Mouse (Mus musculus) heart, postnatal 4 days (tissue): ENCODE data around the gene Olfr1465. TPM values are rescaled to one million over a fixed set of nuclear protein-coding genes. Genes with fewer than 3 reads are reported as not detected.

ENCODE experiments used
- DNase-seq: peaks from one replicate; pipeline ENCODE4 v3.0.0; 2021
- total RNA-seq, 2 experiments: library from RNA; stranded (reverse); gene quantifications; 2 replicates each; pipeline ENCODE4 v1.2.3; 2021

Olfr1465 gene
- total RNA-seq: not detected

GRCm38 (mm10) chr19:13315441-13315840 lies at the start of gene Olfr1465:
TSS of gene Olfr1465 (minus strand) at chr19:13315541.
- no peak for DNase-seq

GRCm38 (mm10) chr19:13361936-13362335 lies 46.6 kb upstream of the Olfr1465 start, which contains the start of gene Olfr1467:
TSS of gene Olfr1467 (plus strand) at chr19:13362236.
- no peak for DNase-seq

GRCm38 (mm10) chr19:13338562-13338961 lies 23.2 kb upstream of the Olfr1465 start, which contains the start of gene Olfr1466:
TSS of gene Olfr1466 (plus strand) at chr19:13338862.
- DNase-seq: no peak

Other genes starting within 250 kb of the Olfr1465 start
- gene Olfr1457, start 217.7 kb downstream of the Olfr1465 start, total RNA-seq: not detected
- gene Olfr1458, start 208.8 kb downstream of the Olfr1465 start, total RNA-seq: not detected
- gene Olfr1459, start 166.0 kb downstream of the Olfr1465 start, total RNA-seq: not detected
- gene Olfr1461, start 152.5 kb downstream of the Olfr1465 start, total RNA-seq: not detected
- gene Olfr1462, start 129.8 kb downstream of the Olfr1465 start, total RNA-seq: not detected
- not detected for gene Olfr1463, start 84.2 kb downstream of the Olfr1465 start, total RNA-seq
- gene Olfr1466, start 23.3 kb upstream of the Olfr1465 start, total RNA-seq: not detected
- not detected for gene Olfr1467, start 46.7 kb upstream of the Olfr1465 start, total RNA-seq
- not detected for gene Olfr1469, start 92.3 kb upstream of the Olfr1465 start, total RNA-seq
- not detected for gene Olfr1471, start 127.9 kb upstream of the Olfr1465 start, total RNA-seq
- gene Olfr1472, start 140.5 kb upstream of the Olfr1465 start, total RNA-seq: not detected
- gene Olfr1474, start 154.0 kb upstream of the Olfr1465 start, total RNA-seq: not detected
- gene Olfr1475, start 164.7 kb upstream of the Olfr1465 start, total RNA-seq: not detected
- gene Olfr1477, start 185.0 kb upstream of the Olfr1465 start, total RNA-seq: not detected
- not detected for gene Olfr1480, start 212.4 kb upstream of the Olfr1465 start, total RNA-seq